9 mouse cellular contexts compared by ENCODE assay signal in genomic region chr14:18511094-18511493, GRCm38 (mm10).
DNase-seq lines count a peak whose midpoint lies in the region; ATAC-seq and TF ChIP-seq lines count a peak whose summit lies in the region.
"Had no signal": no experiment of that assay in that cellular context is flagged by ENCODE, and none has a peak within 500 bp of the region (broad histone marks: within the 10 kb centered on the region; RNA-seq: fewer than 3 reads in every experiment).

No protein-coding gene starts in this region.

- H3K9ac ChIP-seq in heart, adult 2 months (ENCODE audit: low read depth, low read length), result no peak overlapping the region
- H3K9ac ChIP-seq in heart, embryonic 11.5 days (ENCODE audit: low read depth, low read length), result no peak overlapping the region
- H3K9ac ChIP-seq in midbrain, embryonic 12.5 days (replicated peaks), result no peak overlapping the region
- H3K9ac ChIP-seq in midbrain, embryonic 16.5 days (ENCODE audit: low read depth, low read length), result no peak overlapping the region
- no peak overlapping the region for H3K9ac ChIP-seq in intestine, embryonic 15.5 days

- H3K79me2 ChIP-seq in heart, adult 2 months (replicated peaks; ENCODE audit: control insufficient read depth, insufficient read depth, low read length), result no peaks in the 10 kb centered on the region

- H3K27me3 ChIP-seq in heart, adult 2 months (ENCODE audit: control insufficient read depth, insufficient read depth, low read length), result no peaks in the 10 kb centered on the region
- H3K27me3 ChIP-seq in heart, embryonic 11.5 days (ENCODE audit: control insufficient read depth, insufficient read depth, low read length), result no peaks in the 10 kb centered on the region
- H3K27me3 ChIP-seq in midbrain, embryonic 12.5 days, result no peaks in the 10 kb centered on the region
- no peaks in the 10 kb centered on the region for H3K27me3 ChIP-seq in midbrain, embryonic 16.5 days (ENCODE audit: control insufficient read depth, insufficient read depth, low read depth, low read length)
- no peaks in the 10 kb centered on the region for H3K27me3 ChIP-seq in intestine, embryonic 15.5 days (replicated peaks)
- H3K27me3 ChIP-seq: megakaryocyte, embryonic 14.5 days had no signal

- H3K36me3 ChIP-seq in heart, adult 2 months (ENCODE audit: control insufficient read depth, insufficient read depth, low read length), result no peaks in the 10 kb centered on the region
- no peaks in the 10 kb centered on the region for H3K36me3 ChIP-seq in heart, embryonic 11.5 days (ENCODE audit: control insufficient read depth, insufficient read depth, low read length)
- H3K36me3 ChIP-seq in midbrain, embryonic 12.5 days, result no peaks in the 10 kb centered on the region
- no peaks in the 10 kb centered on the region for H3K36me3 ChIP-seq in midbrain, embryonic 16.5 days (ENCODE audit: control insufficient read depth, insufficient read depth, low read length)
- H3K36me3 ChIP-seq in intestine, embryonic 15.5 days, result no peaks in the 10 kb centered on the region

- TF ChIP-seq POLR2A in heart, adult 2 months (IDR thresholded peaks at IDR 0.05; ENCODE audit: insufficient read depth, low read depth, low read length), result no peak

- DNase-seq in heart, adult 2 months, result no peak
- DNase-seq in right cerebral cortex, adult 18-20 months, result no peak
- DNase-seq in kidney, postnatal 14 days, result no peak
- no peak for DNase-seq in kidney, adult 18-20 months

- no peaks in the 10 kb centered on the region for H3K9me3 ChIP-seq in heart, embryonic 11.5 days (replicated peaks; ENCODE audit: control insufficient read depth, low read length)
- no peaks in the 10 kb centered on the region for H3K9me3 ChIP-seq in midbrain, embryonic 12.5 days
- H3K9me3 ChIP-seq in midbrain, embryonic 16.5 days (replicated peaks; ENCODE audit: control insufficient read depth, low read length, poor library complexity, severe bottlenecking), result no peaks in the 10 kb centered on the region
- H3K9me3 ChIP-seq in intestine, embryonic 15.5 days, result no peaks in the 10 kb centered on the region
- H3K9me3 ChIP-seq: megakaryocyte, embryonic 14.5 days had no signal

- H3K4me2 ChIP-seq in heart, embryonic 11.5 days, result no peak overlapping the region
- H3K4me2 ChIP-seq in midbrain, embryonic 12.5 days (replicated peaks), result no peak overlapping the region
- no peak overlapping the region for H3K4me2 ChIP-seq in midbrain, embryonic 16.5 days (ENCODE audit: low read length)
- no peak overlapping the region for H3K4me2 ChIP-seq in intestine, embryonic 15.5 days (replicated peaks)

- no peak for ATAC-seq in heart, embryonic 11.5 days (replicated peaks; ENCODE audit: insufficient number of reproducible peaks, low FRiP score, low TSS enrichment)
- ATAC-seq in midbrain, embryonic 12.5 days (ENCODE audit: low FRiP score, low read depth), result peak; percentile 63; the same call in 1 of the 2 replicates
- ATAC-seq in midbrain, embryonic 16.5 days, result no peak
- ATAC-seq in intestine, embryonic 15.5 days, result 0 out of 2 replicates have a peak, but pooled peaks have one; percentile 51

- TF ChIP-seq CTCF in heart, adult 2 months (IDR thresholded peaks at IDR 0.05), result peak; percentile 50

- H3K4me1 ChIP-seq in heart, adult 2 months (ENCODE audit: control insufficient read depth, insufficient read depth, low read length), result no peaks in the 10 kb centered on the region
- no peaks in the 10 kb centered on the region for H3K4me1 ChIP-seq in heart, embryonic 11.5 days (ENCODE audit: control insufficient read depth, insufficient read depth, low read length)
- no peaks in the 10 kb centered on the region for H3K4me1 ChIP-seq in midbrain, embryonic 12.5 days
- H3K4me1 ChIP-seq in midbrain, embryonic 16.5 days (ENCODE audit: control insufficient read depth, insufficient read depth, low read length), result no peaks in the 10 kb centered on the region
- H3K4me1 ChIP-seq in intestine, embryonic 15.5 days (replicated peaks), result no peaks in the 10 kb centered on the region
- H3K4me1 ChIP-seq: megakaryocyte, embryonic 14.5 days had no signal

- no peak for TF ChIP-seq EP300 in heart, adult 2 months (IDR thresholded peaks at IDR 0.05; ENCODE audit: insufficient read depth, low read depth, low read length)

- no peak overlapping the region for H3K4me3 ChIP-seq in heart, adult 2 months
- H3K4me3 ChIP-seq in heart, embryonic 11.5 days (ENCODE audit: low read depth, low read length), result no peak overlapping the region
- H3K4me3 ChIP-seq in midbrain, embryonic 12.5 days, result no peak overlapping the region
- H3K4me3 ChIP-seq in midbrain, embryonic 16.5 days (ENCODE audit: low read depth, low read length), result no peak overlapping the region
- H3K4me3 ChIP-seq in intestine, embryonic 15.5 days (replicated peaks), result no peak overlapping the region
- H3K4me3 ChIP-seq: megakaryocyte, embryonic 14.5 days had no signal

- H3K27ac ChIP-seq in heart, adult 2 months, result no peak overlapping the region
- no peak overlapping the region for H3K27ac ChIP-seq in heart, embryonic 11.5 days (ENCODE audit: low read depth, low read length)
- H3K27ac ChIP-seq in midbrain, embryonic 12.5 days (replicated peaks), result no peak overlapping the region
- no peak overlapping the region for H3K27ac ChIP-seq in midbrain, embryonic 16.5 days (ENCODE audit: low read length)
- H3K27ac ChIP-seq in intestine, embryonic 15.5 days, result no peak overlapping the region

- intact Hi-C loops in heart, adult 2 months (cut with DNase I), result no loop called here

Comparison
In these comparisons a context has a peak if more than half of its experiments do, and no peak if none do; other contexts are left out.
1. ATAC-seq: peak in midbrain, embryonic 12.5 days (single experiment) and intestine, embryonic 15.5 days (single experiment); none in heart, embryonic 11.5 days (single experiment) and midbrain, embryonic 16.5 days (single experiment).